Mouse (Mus musculus): ENCODE measurements around the gene Dusp14.

Gene Dusp14

DNA sequence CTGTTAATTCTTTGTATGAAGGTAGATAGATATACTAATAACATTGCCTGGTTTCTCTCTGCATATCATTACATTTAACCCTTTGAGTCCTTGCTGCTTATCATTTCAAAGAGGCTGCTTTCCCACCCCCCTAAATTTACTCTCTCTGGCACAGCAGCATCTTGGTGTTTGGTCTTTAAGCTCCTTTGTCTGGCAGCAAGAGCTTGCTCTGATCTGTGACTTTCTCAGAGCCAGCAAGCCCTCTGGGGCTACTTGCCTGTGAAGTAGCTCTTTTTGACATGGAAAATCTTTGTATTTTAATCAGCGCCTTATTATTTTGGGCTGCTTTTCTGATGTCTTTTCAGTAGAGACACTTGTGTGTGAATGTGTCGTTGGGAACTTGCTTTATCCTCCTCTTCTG, 57.5 kb downstream of the Dusp14 start:
- no peak for DNase-seq

DNA sequence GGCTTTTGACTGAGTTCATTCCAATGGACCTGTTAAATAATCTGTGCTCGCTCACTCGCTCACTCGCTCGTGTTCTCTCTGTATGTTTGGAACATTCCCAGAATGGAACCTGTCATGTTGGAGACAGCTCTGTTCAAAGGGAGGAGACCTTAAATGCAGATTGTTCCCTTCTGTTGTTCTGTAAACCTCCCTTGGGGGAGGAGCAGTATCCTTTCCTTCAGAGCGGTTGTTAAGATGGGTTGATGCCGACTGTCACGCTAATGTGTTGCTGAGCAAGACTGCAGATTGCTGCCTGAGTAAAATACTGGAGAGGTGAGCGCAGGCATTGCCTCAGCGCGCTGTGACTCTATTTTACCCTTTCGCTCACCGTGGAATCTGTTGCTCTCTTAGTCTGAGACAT, 58.0 kb downstream of the Dusp14 start:
- DNase-seq = no peak

DNA sequence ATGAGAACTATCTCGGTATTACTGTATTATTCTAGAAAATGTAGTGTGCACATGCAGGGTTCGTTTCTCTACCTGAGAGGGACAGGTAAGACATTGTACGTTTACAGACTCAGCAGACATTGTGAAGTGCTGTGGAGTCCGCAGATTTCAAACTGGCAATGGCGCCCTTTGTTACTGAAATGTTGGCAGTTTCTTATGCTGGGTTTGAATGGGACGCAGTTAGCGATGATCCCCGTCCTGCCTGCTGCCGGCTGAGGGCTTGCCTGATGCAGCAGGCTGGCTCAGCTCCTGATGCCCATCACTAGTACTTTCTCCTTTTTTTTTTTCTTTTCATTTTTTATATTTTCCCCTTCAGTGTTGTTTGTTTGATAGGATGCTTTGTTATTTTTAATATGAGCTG, 58.6 kb downstream of the Dusp14 start:
- no peak for DNase-seq

DNA sequence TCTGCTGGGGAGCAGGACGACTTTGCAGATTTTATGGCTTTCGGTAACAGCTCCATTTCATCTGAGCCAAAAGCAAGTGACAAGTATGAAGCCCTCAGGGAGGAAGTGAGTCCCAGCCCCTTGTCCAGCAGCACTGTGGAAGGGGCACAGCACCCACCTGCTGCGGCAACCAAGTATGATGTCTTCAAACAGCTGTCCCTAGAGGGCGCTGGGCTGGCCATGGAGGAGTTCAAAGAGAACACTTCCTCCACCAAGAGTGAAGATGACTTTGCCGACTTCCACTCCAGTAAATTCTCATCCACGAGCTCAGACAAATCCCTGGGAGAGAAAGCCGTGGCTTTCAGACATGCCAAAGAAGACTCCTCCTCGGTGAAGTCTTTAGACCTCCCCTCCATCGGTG, 60.1 kb downstream of the Dusp14 start:
- no peak for DNase-seq

DNA sequence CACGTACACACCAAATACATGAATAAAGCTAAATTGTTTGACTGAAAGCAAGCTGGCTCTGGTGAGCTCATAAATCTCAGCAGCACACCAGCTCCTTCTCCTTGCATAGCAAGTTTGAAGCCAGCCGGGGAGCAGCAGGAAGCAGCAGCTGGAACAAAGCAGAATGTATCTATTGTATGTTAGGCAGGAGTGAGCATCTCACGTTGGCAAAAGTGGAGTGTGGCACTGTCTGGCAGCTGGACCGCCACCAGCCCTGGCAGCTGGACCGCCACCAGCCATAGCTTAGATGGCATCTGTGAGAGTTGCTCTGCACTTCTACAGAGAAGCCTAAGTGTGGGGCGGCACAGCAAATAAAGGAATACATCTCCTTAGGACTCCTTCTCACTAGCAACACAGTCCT, 65.1 kb downstream of the Dusp14 start:
- DNase-seq = no peak

DNA sequence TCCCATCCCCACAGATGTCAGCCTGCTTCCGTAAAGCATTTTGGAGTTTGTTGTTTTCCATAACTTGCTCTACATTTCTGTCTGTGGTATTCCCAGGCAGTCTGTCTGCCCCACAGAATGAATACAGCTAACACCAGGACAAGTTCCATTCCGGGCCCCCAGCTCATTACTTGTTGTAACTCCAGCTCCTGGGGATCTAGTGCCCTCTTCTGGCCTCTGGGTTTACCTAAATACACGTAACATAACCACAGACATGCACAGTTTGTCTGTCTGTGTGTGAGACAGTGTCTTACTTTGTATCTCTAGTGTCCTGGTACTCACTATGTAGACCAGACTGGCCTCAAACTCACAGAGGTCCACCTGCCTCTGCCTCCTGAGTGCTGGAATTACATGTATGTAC, 67.8 kb downstream of the Dusp14 start:
- DNase-seq = no peak

DNA sequence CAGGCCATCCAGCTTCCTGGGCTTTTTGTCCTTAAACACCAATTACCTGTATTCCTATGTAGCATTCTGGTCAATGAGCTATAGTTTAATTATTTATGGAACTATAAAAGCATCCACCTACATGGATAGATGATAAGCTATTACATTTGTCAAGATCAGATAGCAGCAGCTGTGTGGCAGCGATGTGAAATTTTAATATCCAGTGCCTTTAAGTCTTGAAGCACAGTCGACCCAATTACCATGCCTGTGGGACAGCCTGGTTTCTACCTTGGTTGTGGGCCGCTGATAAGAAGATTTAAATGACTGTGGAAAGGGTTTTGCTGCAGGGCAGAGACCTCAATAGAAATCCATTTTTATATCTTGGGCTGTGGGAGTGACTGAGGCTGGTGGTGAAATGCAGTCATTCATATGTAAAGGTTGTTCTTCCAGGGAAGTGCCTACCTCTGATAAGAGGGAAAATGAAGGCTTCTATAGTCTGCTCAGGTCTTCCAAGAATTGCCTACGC, 69.6 kb downstream of the Dusp14 start:
- no peak for DNase-seq

DNA sequence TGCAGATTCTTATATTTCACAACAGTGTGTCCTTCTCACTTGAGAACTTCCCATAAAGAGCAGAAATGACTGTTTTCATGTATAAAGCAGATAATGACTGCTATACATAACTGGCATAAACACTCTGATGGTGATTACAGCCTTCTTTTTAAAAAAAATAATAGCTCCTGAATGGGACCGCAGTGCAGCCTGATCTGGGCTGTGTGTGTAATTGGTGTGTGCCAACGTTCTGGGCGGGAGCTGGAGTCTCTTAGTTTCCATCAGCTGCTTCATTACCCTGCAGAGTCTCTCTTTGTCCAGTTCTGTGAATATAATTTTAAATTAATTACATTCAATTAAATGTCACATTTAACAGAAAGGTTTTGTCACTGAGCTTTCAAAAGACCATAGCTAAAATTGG, 70.1 kb downstream of the Dusp14 start:
- DNase-seq = no peak

Measured in right cerebral cortex, postnatal 4 days (tissue).